Mouse (Mus musculus) stomach, postnatal 0 days (tissue): Measurements from ENCODE around the gene 4430402I18Rik. TPM values are rescaled to one million over a fixed set of nuclear protein-coding genes. Genes with fewer than 3 reads are reported as not detected.

Experiments used
- ATAC-seq: fragments of 200-750 bp; cut with Nextera tagmentation; 2 replicates; pipeline ENCODE4 v1.8.0; 2017; ENCODE audit not compliant: low FRiP score, low TSS enrichment
- DNase-seq: peaks from one replicate; pipeline ENCODE4 v3.0.0-alpha.2; 2016; ENCODE audit warnings: low spot score
- H3K27ac ChIP-seq: fragments of 300-500 bp; sonication (generic); replicated peaks from 2 replicates; pipeline ENCODE4 v1.5.1; 2014; ENCODE audit warnings: mild to moderate bottlenecking, control low read depth
- H3K27me3 ChIP-seq: fragments of 300-500 bp; sonication (generic); 2 replicates; pipeline ENCODE4 v1.6.1; 2014; ENCODE audit warnings: low read length; ENCODE audit not compliant: control insufficient read depth, insufficient read depth
- H3K36me3 ChIP-seq: fragments of 300-500 bp; sonication (generic); 2 replicates; pipeline ENCODE4 v1.6.1; 2014; ENCODE audit warnings: low read length, mixed read lengths; ENCODE audit not compliant: control insufficient read depth, insufficient read depth
- H3K4me1 ChIP-seq: fragments of 300-500 bp; sonication (generic); replicated peaks from 2 replicates; pipeline ENCODE4 v1.6.1; 2014; ENCODE audit warnings: antibody characterized with exemption; ENCODE audit not compliant: control insufficient read depth, insufficient read depth
- H3K4me2 ChIP-seq: fragments of 300-500 bp; sonication (generic); replicated peaks from 2 replicates; pipeline ENCODE4 v1.6.1; 2014; ENCODE audit warnings: low read depth, mild to moderate bottlenecking, control low read depth, moderate library complexity
- H3K4me3 ChIP-seq: fragments of 300-500 bp; sonication (generic); 2 replicates; pipeline ENCODE4 v1.5.1; 2014; ENCODE audit warnings: low read depth, low read length, control low read depth
- H3K9ac ChIP-seq: fragments of 300-500 bp; sonication (generic); 2 replicates; pipeline ENCODE4 v1.6.1; 2014; ENCODE audit warnings: mild to moderate bottlenecking, low read length, control low read depth, mixed read lengths
- H3K9me3 ChIP-seq: fragments of 300-500 bp; sonication (generic); 2 replicates; pipeline ENCODE4 v1.6.1; 2016; ENCODE audit warnings: low read length; ENCODE audit not compliant: control insufficient read depth
- CTCF ChIP-seq: IDR thresholded peaks from 2 replicates; pipeline ENCODE4 v1.5.1; 2016; ENCODE audit warnings: antibody characterized with exemption, low read depth, mild to moderate bottlenecking, moderate library complexity
- EP300 ChIP-seq: optimal IDR thresholded peaks from 2 replicates; pipeline ENCODE3; 2016; ENCODE audit warnings: antibody characterized with exemption
- WGBS: fragments of 180-500 bp; shearing (Covaris S2); extraction: QIAGEN DNeasy Blood & Tissue Kit; methylation state at CpG from one replicate; pipeline ENCODE4 v1.1.7; 2014; 5-methylcytosine and 5-hydroxymethylcytosine counted together
- polyA plus RNA-seq: library from polyadenylated mRNA; unstranded; fragments of >200 nt; fragmentation: Nextera tagmentation; extraction: Ambion mirVana; gene quantifications from 2 replicates; pipeline ENCODE4 v1.2.1, GENCODE M21; 2015

Gene 4430402I18Rik
- polyA plus RNA-seq, 1 experiment from 2014 or later = 0.84 TPM

- WGBS = 73% methylated on average over 4 of the region's 4 CpGs
- no peak for DNase-seq
- no peak for ATAC-seq
- no peaks in the 10 kb centered on the region for H3K27me3 ChIP-seq
- H3K9ac ChIP-seq = no peak overlapping the region
- no peaks in the 10 kb centered on the region for H3K36me3 ChIP-seq
- TF ChIP-seq EP300 = no peak
- no peak for TF ChIP-seq CTCF
- H3K9me3 ChIP-seq = no peaks in the 10 kb centered on the region
- H3K27ac ChIP-seq = no peak overlapping the region
- H3K4me1 ChIP-seq = no peaks in the 10 kb centered on the region
- no peak overlapping the region for H3K4me2 ChIP-seq
- H3K4me3 ChIP-seq = no peak overlapping the region
Measured at GRCm38 (mm10) chr19:28902806-28903205, 64.8 kb downstream of the 4430402I18Rik start.

GRCm38 (mm10) chr19:28902111-28902510 is 65.5 kb downstream of the 4430402I18Rik start:
- 70% methylated on average over 2 of the region's 2 CpGs for WGBS
- Histone ChIP-seq H3K36me3 (no peaks in the 10 kb centered on the region), H3K9ac (no peak overlapping the region), H3K27ac (no peak overlapping the region), H3K4me2 (no peak overlapping the region), H3K4me3 (no peak overlapping the region), H3K4me1 (no peaks in the 10 kb centered on the region), H3K9me3 (no peaks in the 10 kb centered on the region), H3K27me3 (no peaks in the 10 kb centered on the region)
- ATAC-seq (no peak), DNase-seq (no peak)
- TF ChIP-seq EP300 (no peak), CTCF (no peak)

- DNase-seq (no peak), ATAC-seq (no peak)
- Histone ChIP-seq H3K27me3 (no peaks in the 10 kb centered on the region), H3K4me3 (no peak overlapping the region), H3K4me1 (no peaks in the 10 kb centered on the region), H3K4me2 (no peak overlapping the region), H3K9me3 (no peaks in the 10 kb centered on the region), H3K27ac (no peak overlapping the region), H3K36me3 (no peaks in the 10 kb centered on the region), H3K9ac (no peak overlapping the region)
- no peak for TF ChIP-seq EP300
- no peak for TF ChIP-seq CTCF
- 95% methylated on average over 2 of the region's 2 CpGs for WGBS
Measured at GRCm38 (mm10) chr19:28900771-28901170, 66.8 kb downstream of the 4430402I18Rik start.

- Histone ChIP-seq H3K36me3 (no peaks in the 10 kb centered on the region), H3K9ac (no peak overlapping the region), H3K27me3 (no peaks in the 10 kb centered on the region), H3K4me2 (no peak overlapping the region), H3K27ac (no peak overlapping the region), H3K4me1 (no peaks in the 10 kb centered on the region), H3K4me3 (no peak overlapping the region), H3K9me3 (no peaks in the 10 kb centered on the region)
- no peak for DNase-seq
- WGBS = 73% methylated on average over 9 of the region's 9 CpGs
- no peak for TF ChIP-seq CTCF
- no peak for TF ChIP-seq EP300
- ATAC-seq = no peak
Measured at GRCm38 (mm10) chr19:28897497-28897896, 70.1 kb downstream of the 4430402I18Rik start.

GRCm38 (mm10) chr19:28896639-28897038 is 71.0 kb downstream of the 4430402I18Rik start:
- ATAC-seq = no peak
- no peak for TF ChIP-seq EP300
- TF ChIP-seq CTCF = no peak
- H3K4me2 ChIP-seq = no peak overlapping the region
- no peaks in the 10 kb centered on the region for H3K9me3 ChIP-seq
- WGBS = 71% methylated on average over 1 of the region's 1 CpGs
- H3K27me3 ChIP-seq = no peaks in the 10 kb centered on the region
- no peak overlapping the region for H3K27ac ChIP-seq
- H3K4me3 ChIP-seq = no peak overlapping the region
- DNase-seq = no peak
- no peaks in the 10 kb centered on the region for H3K36me3 ChIP-seq
- no peak overlapping the region for H3K9ac ChIP-seq
- H3K4me1 ChIP-seq = no peaks in the 10 kb centered on the region

GRCm38 (mm10) chr19:28891864-28892263 is 75.7 kb downstream of the 4430402I18Rik start:
- H3K4me1 ChIP-seq = no peaks in the 10 kb centered on the region
- no peak for DNase-seq
- no peak overlapping the region for H3K4me3 ChIP-seq
- H3K36me3 ChIP-seq = no peaks in the 10 kb centered on the region
- H3K9me3 ChIP-seq = no peaks in the 10 kb centered on the region
- H3K27me3 ChIP-seq = no peaks in the 10 kb centered on the region
- ATAC-seq = no peak
- TF ChIP-seq EP300 (no peak), CTCF (no peak)
- H3K27ac ChIP-seq = no peak overlapping the region
- H3K9ac ChIP-seq = no peak overlapping the region
- H3K4me2 ChIP-seq = no peak overlapping the region
- 97% methylated on average over 1 of the region's 1 CpGs for WGBS
